Mouse (Mus musculus) kidney, postnatal 0 days (tissue): ENCODE measurements at regions not wholly inside any gene's neighbourhood (a gene's known extent, or its start where the extent isn't known, plus 50 kb on each side); places are given as distances from the start of the nearest gene placed in this dataset.
A peak's percentile ranks its signal among the peaks of the same experiment; 100 is the strongest.

Experiments
- ATAC-seq: fragments of 200-750 bp; cut with Nextera tagmentation; replicated peaks from 2 replicates; pipeline ENCODE4 v1.8.0; 2017; ENCODE audit warnings: low read depth, moderate number of reproducible peaks, moderate TSS enrichment, moderate library complexity; ENCODE audit not compliant: low FRiP score
- DNase-seq: peaks from one replicate; pipeline ENCODE4 v3.0.0-alpha.2; 2016; ENCODE audit warnings: low spot score
- H3K27ac ChIP-seq: fragments of 300-500 bp; sonication (generic); 2 replicates; pipeline ENCODE4 v1.5.1; 2014; ENCODE audit warnings: mild to moderate bottlenecking
- H3K27me3 ChIP-seq: fragments of 300-500 bp; sonication (generic); 2 replicates; pipeline ENCODE4 v1.6.1; 2014; ENCODE audit warnings: low read length, mixed read lengths; ENCODE audit not compliant: insufficient read depth
- H3K36me3 ChIP-seq: fragments of 300-500 bp; sonication (generic); 2 replicates; pipeline ENCODE4 v1.6.1; 2014; ENCODE audit warnings: low read length, mixed read lengths; ENCODE audit not compliant: insufficient read depth
- H3K4me1 ChIP-seq: fragments of 300-500 bp; sonication (generic); replicated peaks from 2 replicates; pipeline ENCODE4 v1.6.1; 2014; ENCODE audit warnings: antibody characterized with exemption, low read length, mixed read lengths; ENCODE audit not compliant: insufficient read depth
- H3K4me2 ChIP-seq: fragments of 300-500 bp; sonication (generic); 2 replicates; pipeline ENCODE4 v1.6.1; 2014; ENCODE audit warnings: mild to moderate bottlenecking, low read length, moderate library complexity, mixed read lengths
- H3K4me3 ChIP-seq: fragments of 300-500 bp; sonication (generic); replicated peaks from 2 replicates; pipeline ENCODE4 v1.5.1; 2014; ENCODE audit warnings: low read depth, low read length
- H3K9ac ChIP-seq: fragments of 300-500 bp; sonication (generic); 2 replicates; pipeline ENCODE4 v1.6.1; 2014; ENCODE audit warnings: low read depth, low read length
- H3K9me3 ChIP-seq: fragments of 300-500 bp; sonication (generic); replicated peaks from 2 replicates; pipeline ENCODE4 v1.6.1; 2016; ENCODE audit warnings: low read length, inconsistent platforms, mixed read lengths
- CTCF ChIP-seq: IDR thresholded peaks from 2 replicates; pipeline ENCODE4 v1.5.1; 2016; ENCODE audit warnings: antibody characterized with exemption, low read depth, mild to moderate bottlenecking, moderate library complexity
- whole genome bisulfite sequencing: fragments of 180-500 bp; shearing (Covaris S2); extraction: QIAGEN DNeasy Blood & Tissue Kit; methylation state at CpG from one replicate; pipeline ENCODE4 v1.1.7; 2014; 5-methylcytosine and 5-hydroxymethylcytosine counted together

- Histone ChIP-seq H3K27ac (no peak overlapping the region), H3K4me2 (no peak overlapping the region), H3K36me3 (no peaks in the 10 kb centered on the region), H3K4me3 (no peak overlapping the region), H3K4me1 (0 out of 2 replicates have a peak, but pooled peaks cover 4% of the 10 kb centered on the region), H3K9ac (no peak overlapping the region), H3K27me3 (no peaks in the 10 kb centered on the region), H3K9me3 (no peaks in the 10 kb centered on the region)
- no peak for TF ChIP-seq CTCF
- ATAC-seq (no peak), DNase-seq (no peak)
- 50% methylated on average over 6 of the region's 6 CpGs for WGBS
These were observed 194.7 kb upstream of the Esrrg start for GRCm38 (mm10) chr1:187413881-187414280.

- no peak overlapping the region for H3K27ac ChIP-seq
- 0 out of 2 replicates have a peak, but pooled peaks cover 4% of the 10 kb centered on the region for H3K4me1 ChIP-seq
- TF ChIP-seq CTCF, result no peak
- no peak overlapping the region for H3K9ac ChIP-seq
- no peaks in the 10 kb centered on the region for H3K27me3 ChIP-seq
- DNase-seq (peak; percentile 63), ATAC-seq (no peak)
- no peaks in the 10 kb centered on the region for H3K36me3 ChIP-seq
- H3K4me3 ChIP-seq, result no peak overlapping the region
- WGBS, result 71% methylated on average over 20 of the region's 20 CpGs
- no peaks in the 10 kb centered on the region for H3K9me3 ChIP-seq
- no peak overlapping the region for H3K4me2 ChIP-seq
These were observed 190.1 kb upstream of the Esrrg start for GRCm38 (mm10) chr1:187418186-187419140.

GRCm38 (mm10) chr1:187428536-187429215 lies 179.9 kb upstream of the Esrrg start:
- peak; percentile 43 for DNase-seq
- H3K36me3 ChIP-seq, result no peaks in the 10 kb centered on the region
- no peaks in the 10 kb centered on the region for H3K27me3 ChIP-seq
- peaks cover 6% of the 10 kb centered on the region for H3K4me1 ChIP-seq
- no peak overlapping the region for H3K27ac ChIP-seq
- H3K9ac ChIP-seq, result no peak overlapping the region
- 20% methylated on average over 9 of the region's 9 CpGs for WGBS
- H3K4me3 ChIP-seq, result no peak overlapping the region
- H3K9me3 ChIP-seq, result no peaks in the 10 kb centered on the region
- H3K4me2 ChIP-seq, result 0 out of 2 replicates have a peak overlapping the region, but pooled peaks have one; percentile 7
- no peak for TF ChIP-seq CTCF
- 0 out of 2 replicates have a peak, but pooled peaks have one; percentile 36 for ATAC-seq

- DNase-seq (no peak), ATAC-seq (no peak)
- Histone ChIP-seq H3K27me3 (no peaks in the 10 kb centered on the region), H3K36me3 (no peaks in the 10 kb centered on the region), H3K9ac (no peak overlapping the region), H3K4me1 (peaks cover 5% of the 10 kb centered on the region), H3K4me2 (no peak overlapping the region), H3K4me3 (no peak overlapping the region), H3K27ac (no peak overlapping the region), H3K9me3 (no peaks in the 10 kb centered on the region)
- 77% methylated on average over 24 of the region's 24 CpGs for WGBS
- no peak for TF ChIP-seq CTCF
These were observed 174.6 kb upstream of the Esrrg start for GRCm38 (mm10) chr1:187433716-187434634.

- peak; percentile 85 for ATAC-seq
- WGBS, result 35% methylated on average over 20 of the region's 20 CpGs
- H3K4me2 ChIP-seq, result peak overlapping the region; percentile 21; the same call in 1 of the 2 replicates
These were observed 169.2 kb upstream of the Esrrg start for GRCm38 (mm10) chr1:187439170-187439914.

More at GRCm38 (mm10) chr1:187439170-187439914, 169.2 kb upstream of the Esrrg start:
- no peak overlapping the region for H3K4me3 ChIP-seq
- H3K27ac ChIP-seq, result no peak overlapping the region
- no peaks in the 10 kb centered on the region for H3K9me3 ChIP-seq
- H3K9ac ChIP-seq, result no peak overlapping the region
- no peak for TF ChIP-seq CTCF
- no peaks in the 10 kb centered on the region for H3K27me3 ChIP-seq
- DNase-seq, result peak; percentile 78
- H3K4me1 ChIP-seq, result no peaks in the 10 kb centered on the region
- no peaks in the 10 kb centered on the region for H3K36me3 ChIP-seq
